Mouse (Mus musculus) C2C12 (cell line): ENCODE data around the gene Edar. TPM values are rescaled to one million over a fixed set of nuclear protein-coding genes. Genes with fewer than 3 reads are reported as not detected.

ENCODE experiments used
- H3K27me3 ChIP-seq: one replicate; pipeline ENCODE4 v1.6.1; 2011; ENCODE audit not compliant: control insufficient read depth, insufficient read depth, insufficient read length
- H3K36me3 ChIP-seq: one replicate; pipeline ENCODE4 v1.6.1; 2011; ENCODE audit not compliant: control insufficient read depth, insufficient read depth
- H3K4me3 ChIP-seq: one replicate; pipeline ENCODE4 v1.5.1; 2011; ENCODE audit warnings: mild to moderate bottlenecking, control low read depth; ENCODE audit not compliant: poor library complexity, insufficient read depth, severe bottlenecking
- H3K79me2 ChIP-seq: one replicate; pipeline ENCODE4 v1.6.1; 2011; ENCODE audit not compliant: control insufficient read depth, insufficient read depth
- H3K79me3 ChIP-seq: one replicate; pipeline ENCODE4 v1.6.1; 2011; ENCODE audit warnings: low read depth, control low read depth
- H3ac ChIP-seq: one replicate; pipeline ENCODE3; 2011; ENCODE audit warnings: low read depth; ENCODE audit not compliant: control insufficient read depth, insufficient read length
- CEBPB ChIP-seq: IDR thresholded peaks from one replicate; pipeline ENCODE4 v1.6.1; 2011; ENCODE audit warnings: low read depth, mild to moderate bottlenecking, control low read depth, moderate library complexity
- CTCF ChIP-seq: IDR thresholded peaks from one replicate; pipeline ENCODE4 v1.5.1; 2011; ENCODE audit not compliant: control insufficient read depth, insufficient read depth, insufficient read length
- FOSL1 ChIP-seq: IDR thresholded peaks from one replicate; pipeline ENCODE4 v1.8.0; 2011; ENCODE audit warnings: mild to moderate bottlenecking, low read length; ENCODE audit not compliant: poor library complexity, insufficient read depth, severe bottlenecking
- MAX ChIP-seq: IDR thresholded peaks from one replicate; pipeline ENCODE4 v1.6.1; 2011; ENCODE audit warnings: mild to moderate bottlenecking, control low read depth
- MYOD1 ChIP-seq: IDR thresholded peaks from one replicate; pipeline ENCODE4 v1.6.1; 2011; ENCODE audit warnings: low read depth; ENCODE audit not compliant: control insufficient read depth, insufficient read length
- MYOG ChIP-seq: IDR thresholded peaks from one replicate; pipeline ENCODE4 v1.6.1; 2011; ENCODE audit not compliant: control insufficient read depth, insufficient read length; ENCODE audit errors: extremely low read depth
- USF1 ChIP-seq: IDR thresholded peaks from one replicate; pipeline ENCODE4 v1.6.1; 2011; ENCODE audit warnings: low read depth, mild to moderate bottlenecking, control low read depth, moderate library complexity
- polyA plus RNA-seq: library from polyadenylated mRNA; unstranded; fragments of >200 nt; fragmentation: generic; extraction: Trizol; gene quantifications from one replicate; pipeline ENCODE4 v1.2.1, GENCODE M21; 2012; ENCODE audit warnings: missing spikeins

Gene Edar
- polyA plus RNA-seq, 1 experiment, result not detected

DNA sequence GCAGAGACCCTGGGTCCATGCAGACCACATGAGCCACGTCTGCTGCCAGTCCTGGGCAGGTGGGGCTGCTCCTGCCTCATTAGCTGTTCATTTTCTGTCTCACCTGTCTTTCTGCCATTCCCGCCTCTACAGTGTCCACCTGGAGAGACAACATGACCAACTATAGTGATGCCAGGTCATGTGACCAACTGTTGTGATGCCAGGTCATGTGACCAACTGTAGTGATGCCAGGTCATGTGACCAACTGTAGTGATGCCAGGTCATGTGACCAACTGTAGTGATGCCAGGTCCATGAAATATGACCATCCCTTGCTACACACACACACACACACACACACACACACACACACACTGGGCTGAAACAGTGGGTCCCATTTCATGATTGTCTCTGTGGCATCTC, 41.9 kb downstream of the Edar start:
- H3K36me3 ChIP-seq, result no peaks in the 10 kb centered on the region
- H3K79me2 ChIP-seq, result no peaks in the 10 kb centered on the region
- H3K27me3 ChIP-seq, result no peaks in the 10 kb centered on the region
- TF ChIP-seq MYOG (no peak), USF1 (peak; percentile 45)
- H3K79me3 ChIP-seq, result no peaks in the 10 kb centered on the region
- H3K4me3 ChIP-seq, result no peak overlapping the region
- H3ac ChIP-seq, result no peak overlapping the region

DNA sequence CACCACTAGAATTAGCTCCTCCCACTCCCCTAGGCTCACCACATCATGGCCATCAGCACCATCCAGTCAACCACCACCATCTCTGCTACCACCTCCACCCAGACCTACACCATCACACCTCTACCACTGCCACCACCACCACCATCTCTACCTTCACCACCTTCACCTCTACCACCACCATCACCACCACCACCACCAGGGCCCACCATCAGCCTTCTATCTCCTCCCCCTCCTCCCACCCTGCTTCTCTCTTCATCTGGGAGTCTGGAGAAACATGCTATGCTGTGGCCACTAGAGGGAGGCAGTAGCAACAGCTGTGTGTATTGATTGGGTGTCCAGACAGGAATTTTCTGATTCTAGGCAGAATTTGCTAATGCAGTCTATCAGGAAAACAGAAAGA, 47.9 kb downstream of the Edar start:
- Histone ChIP-seq H3K79me3 (no peaks in the 10 kb centered on the region), H3K36me3 (no peaks in the 10 kb centered on the region), H3ac (no peak overlapping the region), H3K27me3 (peaks cover 15% of the 10 kb centered on the region), H3K79me2 (no peaks in the 10 kb centered on the region), H3K4me3 (no peak overlapping the region)
- TF ChIP-seq MYOD1 (no peak), USF1 (no peak), FOSL1 (no peak), CTCF (no peak), CEBPB (no peak), MYOG (no peak), MAX (no peak)

DNA sequence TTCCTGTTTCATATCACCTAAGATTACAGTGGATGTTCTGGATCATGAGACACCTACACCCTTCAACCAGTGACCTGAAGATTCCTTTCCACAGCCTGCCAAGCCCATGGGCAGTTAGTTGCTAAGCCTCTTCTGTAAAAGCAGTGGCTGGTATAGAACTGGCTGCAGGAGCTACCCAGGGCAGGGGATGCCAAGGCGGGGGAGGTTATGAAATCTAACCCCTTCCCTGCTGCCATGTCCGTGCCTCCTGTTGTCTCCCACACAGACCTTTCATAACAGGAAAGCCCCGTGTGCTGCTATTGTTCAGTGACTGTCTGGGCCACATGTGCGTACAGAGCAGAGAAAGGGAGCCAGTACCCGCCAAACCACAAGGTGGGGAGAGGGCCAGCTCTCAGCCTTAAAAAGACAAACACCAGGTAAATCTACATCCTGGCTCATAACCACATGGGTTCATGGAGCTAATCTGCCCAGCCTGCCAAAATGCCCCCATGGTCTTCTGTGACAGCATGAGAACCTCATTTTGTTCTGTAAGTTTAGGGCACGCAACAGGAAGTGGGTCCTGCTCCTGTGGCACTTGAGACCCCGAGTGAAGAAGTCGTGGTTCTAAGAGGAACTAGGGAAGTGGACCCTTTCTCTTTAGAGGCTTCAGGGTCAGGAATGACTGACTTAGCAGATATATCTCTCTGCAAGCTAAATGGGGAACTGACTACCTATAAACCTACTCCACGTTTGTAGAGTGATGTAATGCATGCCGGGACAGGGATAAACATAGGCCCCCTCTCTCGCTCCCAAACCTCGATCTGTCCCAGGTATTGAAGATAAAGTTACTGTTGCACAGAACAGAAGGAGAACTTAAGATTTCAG, 50.4 kb downstream of the Edar start:
- Histone ChIP-seq H3ac (no peak overlapping the region), H3K4me3 (no peak overlapping the region), H3K36me3 (no peaks in the 10 kb centered on the region), H3K27me3 (peaks cover 15% of the 10 kb centered on the region), H3K79me3 (no peaks in the 10 kb centered on the region), H3K79me2 (no peaks in the 10 kb centered on the region)
- no peak for TF ChIP-seq CEBPB
- TF ChIP-seq MAX, result no peak

DNA sequence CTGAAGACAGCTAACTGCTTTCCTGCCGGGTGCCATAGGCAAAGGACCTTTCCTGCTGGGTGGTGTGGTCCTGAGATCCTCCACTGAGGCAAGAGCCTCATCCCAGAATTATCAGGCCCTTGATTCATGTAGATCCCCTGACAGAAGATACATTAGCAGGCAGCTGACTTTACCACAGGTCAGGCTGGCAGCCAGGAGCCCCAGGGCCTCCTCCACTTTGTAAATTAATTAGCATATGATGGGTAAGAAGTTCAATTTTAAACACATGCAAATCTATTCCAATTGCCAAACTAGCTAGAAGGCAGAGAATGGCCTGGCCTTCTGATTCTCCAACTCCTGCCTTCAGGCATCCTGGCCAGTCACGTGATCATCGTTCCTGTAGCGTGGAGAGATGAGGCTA, 56.2 kb downstream of the Edar start:
- Histone ChIP-seq H3ac (no peak overlapping the region), H3K4me3 (no peak overlapping the region), H3K79me3 (no peaks in the 10 kb centered on the region), H3K36me3 (no peaks in the 10 kb centered on the region), H3K79me2 (no peaks in the 10 kb centered on the region), H3K27me3 (peaks cover 38% of the 10 kb centered on the region)
- TF ChIP-seq CTCF (no peak), USF1 (peak; percentile 23)

DNA sequence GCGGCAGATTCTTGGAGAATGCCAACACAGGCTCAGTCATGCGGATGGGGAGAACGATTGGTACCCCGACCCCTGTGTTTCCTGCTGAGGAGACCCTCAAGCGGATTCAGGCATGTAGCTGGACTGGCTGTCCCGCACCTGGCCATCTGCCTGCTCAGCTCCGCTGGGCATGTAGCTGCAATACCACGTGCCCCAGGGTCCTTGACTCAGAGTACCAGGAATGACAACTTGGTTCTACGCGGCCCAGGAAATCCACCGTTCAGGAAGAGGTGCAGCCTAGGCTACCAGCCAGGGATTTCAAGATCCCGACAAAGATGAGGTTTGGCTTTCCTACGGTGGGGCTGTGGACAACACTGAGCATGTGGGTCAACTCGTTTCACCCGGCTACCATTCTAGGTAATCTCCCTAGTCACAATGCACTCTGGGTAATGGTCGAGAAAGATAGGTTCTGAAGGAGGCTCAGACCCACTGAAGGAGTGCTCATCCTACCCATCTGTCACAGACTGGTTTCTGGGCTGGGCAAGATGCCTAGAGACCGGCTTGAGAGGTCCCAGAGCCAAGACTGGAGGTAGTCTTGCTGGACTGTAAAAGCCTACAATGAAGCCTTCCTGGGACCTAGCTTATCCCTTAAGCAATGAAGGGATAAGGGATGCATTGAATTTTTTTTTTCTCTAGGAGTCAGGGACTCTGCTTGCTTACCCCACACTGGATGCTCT, 56.8 kb downstream of the Edar start:
- no peak for TF ChIP-seq MYOD1
- no peak for TF ChIP-seq FOSL1
- no peak for TF ChIP-seq MYOG
- TF ChIP-seq CTCF, result no peak
- TF ChIP-seq USF1, result no peak
- no peak for TF ChIP-seq CEBPB
- TF ChIP-seq MAX, result no peak
- Histone ChIP-seq H3K27me3 (peaks cover 38% of the 10 kb centered on the region), H3K79me3 (no peaks in the 10 kb centered on the region), H3K79me2 (no peaks in the 10 kb centered on the region), H3ac (no peak overlapping the region), H3K36me3 (no peaks in the 10 kb centered on the region), H3K4me3 (no peak overlapping the region)

DNA sequence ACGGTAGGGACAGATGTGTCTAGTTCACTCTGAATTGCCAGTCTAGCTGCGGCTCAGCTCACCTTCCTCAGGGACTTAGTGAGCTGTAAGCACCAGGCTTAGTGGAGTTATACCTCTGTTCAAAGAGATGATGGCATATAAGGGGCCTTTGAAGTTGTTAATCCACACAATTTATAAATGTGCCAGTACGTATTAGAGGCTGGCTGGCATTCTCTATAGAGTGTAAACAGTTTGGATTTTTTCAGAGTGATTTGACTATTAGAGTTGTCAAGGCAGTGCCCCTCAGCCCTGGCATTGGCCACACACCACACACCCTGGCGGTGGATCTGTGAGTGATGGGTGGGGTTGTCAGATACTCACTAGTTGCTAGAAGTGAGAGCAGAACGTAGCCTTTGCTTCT, 58.9 kb downstream of the Edar start:
- H3ac ChIP-seq, result no peak overlapping the region
- peaks cover 33% of the 10 kb centered on the region for H3K27me3 ChIP-seq
- no peaks in the 10 kb centered on the region for H3K79me2 ChIP-seq
- H3K4me3 ChIP-seq, result no peak overlapping the region
- TF ChIP-seq USF1 (no peak), MYOD1 (no peak), FOSL1 (no peak), MAX (no peak), MYOG (no peak), CTCF (no peak), CEBPB (no peak)
- no peaks in the 10 kb centered on the region for H3K36me3 ChIP-seq
- no peaks in the 10 kb centered on the region for H3K79me3 ChIP-seq
